Mouse (Mus musculus) embryonic facial prominence, embryonic 15.5 days (tissue): ENCODE measurements around the gene Ctdspl. TPM values are rescaled to one million over a fixed set of nuclear protein-coding genes. Genes with fewer than 3 reads are reported as not detected.
A peak's percentile ranks its signal among the peaks of the same experiment; 100 is the strongest.

Experiments
- ATAC-seq: fragments of 200-750 bp; cut with Nextera tagmentation; 2 replicates; pipeline ENCODE4 v1.8.0; 2017; ENCODE audit warnings: low read depth, moderate TSS enrichment; ENCODE audit not compliant: insufficient number of reproducible peaks, low FRiP score, low TSS enrichment
- H3K27ac ChIP-seq: fragments of 300-500 bp; sonication (generic); replicated peaks from 2 replicates; pipeline ENCODE4 v1.5.1; 2015; ENCODE audit warnings: mild to moderate bottlenecking, inconsistent platforms
- H3K27me3 ChIP-seq: fragments of 300-500 bp; sonication (generic); 2 replicates; pipeline ENCODE4 v1.6.1; 2015; ENCODE audit warnings: inconsistent platforms
- H3K36me3 ChIP-seq: fragments of 300-500 bp; sonication (generic); 2 replicates; pipeline ENCODE4 v1.6.1; 2015; ENCODE audit warnings: mild to moderate bottlenecking, inconsistent platforms
- H3K4me1 ChIP-seq: fragments of 300-500 bp; sonication (generic); 2 replicates; pipeline ENCODE4 v1.6.1; 2015; ENCODE audit warnings: inconsistent platforms
- H3K4me2 ChIP-seq: fragments of 300-500 bp; sonication (generic); replicated peaks from 2 replicates; pipeline ENCODE4 v1.6.1; 2015; ENCODE audit warnings: mild to moderate bottlenecking, inconsistent platforms
- H3K4me3 ChIP-seq: fragments of 300-500 bp; sonication (generic); replicated peaks from 2 replicates; pipeline ENCODE4 v1.5.1; 2015; ENCODE audit warnings: mild to moderate bottlenecking, inconsistent platforms
- H3K9ac ChIP-seq: fragments of 300-500 bp; sonication (generic); 2 replicates; pipeline ENCODE4 v1.6.1; 2015; ENCODE audit warnings: inconsistent platforms
- H3K9me3 ChIP-seq: fragments of 300-500 bp; sonication (generic); replicated peaks from 2 replicates; pipeline ENCODE4 v1.6.1; 2016; ENCODE audit warnings: inconsistent platforms
- WGBS: fragments of 180-500 bp; shearing (Covaris S2); methylation state at CpG from one replicate; pipeline ENCODE4 v1.1.7; 2015; 5-methylcytosine and 5-hydroxymethylcytosine counted together
- polyA plus RNA-seq: library from polyadenylated mRNA; unstranded; fragments of >200 nt; fragmentation: Nextera tagmentation; extraction: Ambion mirVana; gene quantifications from 2 replicates; pipeline ENCODE4 v1.2.1, GENCODE M21; 2015

The Ctdspl gene
- polyA plus RNA-seq, 1 experiment from 2014 or later, result 19.2 TPM

GRCm38 (mm10) chr9:118988787-118989580 lies 62.7 kb downstream of the Ctdspl start:
- H3K27me3 ChIP-seq, result no peaks in the 10 kb centered on the region
- WGBS, result 75% methylated on average over 11 of the region's 11 CpGs
- H3K36me3 ChIP-seq, result 0 out of 2 replicates have a peak, but pooled peaks cover 4% of the 10 kb centered on the region
- no peak for ATAC-seq
- no peak overlapping the region for H3K27ac ChIP-seq
- H3K4me1 ChIP-seq, result peaks cover 50% of the 10 kb centered on the region
- no peak overlapping the region for H3K9ac ChIP-seq
- H3K9me3 ChIP-seq, result no peaks in the 10 kb centered on the region
- H3K4me3 ChIP-seq, result no peak overlapping the region
- H3K4me2 ChIP-seq, result no peak overlapping the region

DNA sequence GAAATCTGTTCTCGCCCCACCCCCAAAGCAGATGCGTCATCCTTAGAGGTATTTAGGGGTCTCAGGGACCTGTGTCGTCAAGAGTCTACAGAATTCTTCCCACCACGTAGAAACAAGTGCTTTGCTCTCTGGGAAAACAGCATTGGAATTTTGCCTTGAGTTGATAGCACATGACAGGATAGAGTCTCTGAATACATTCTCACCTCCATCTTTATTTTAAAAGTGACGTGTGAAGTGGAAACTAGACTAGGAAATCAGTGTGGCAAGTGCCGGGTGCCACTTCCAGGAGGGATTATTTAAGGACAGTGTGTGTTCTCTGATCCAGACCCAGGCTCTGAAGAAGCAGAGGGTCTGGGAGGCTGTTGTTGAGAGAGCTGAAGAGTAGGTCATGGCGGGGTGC lies 64.2 kb downstream of the Ctdspl start:
- Histone ChIP-seq H3K27ac (0 out of 2 replicates have a peak overlapping the region, but pooled peaks have one; percentile 44), H3K9ac (no peak overlapping the region), H3K36me3 (0 out of 2 replicates have a peak, but pooled peaks cover 4% of the 10 kb centered on the region), H3K4me2 (no peak overlapping the region), H3K27me3 (no peaks in the 10 kb centered on the region), H3K4me1 (peaks cover 58% of the 10 kb centered on the region), H3K9me3 (no peaks in the 10 kb centered on the region), H3K4me3 (no peak overlapping the region)
- WGBS, result 74% methylated on average over 7 of the region's 7 CpGs
- ATAC-seq, result no peak

GRCm38 (mm10) chr9:118991750-118992585 lies 65.7 kb downstream of the Ctdspl start:
- no peaks in the 10 kb centered on the region for H3K9me3 ChIP-seq
- peaks cover 52% of the 10 kb centered on the region for H3K4me1 ChIP-seq
- H3K36me3 ChIP-seq, result 0 out of 2 replicates have a peak, but pooled peaks cover 4% of the 10 kb centered on the region
- H3K27me3 ChIP-seq, result no peaks in the 10 kb centered on the region
- ATAC-seq, result no peak
- no peak overlapping the region for H3K9ac ChIP-seq
- H3K4me2 ChIP-seq, result no peak overlapping the region
- H3K27ac ChIP-seq, result peak overlapping the region; percentile 63; the same call in 1 of the 2 replicates
- H3K4me3 ChIP-seq, result no peak overlapping the region
- 80% methylated on average over 21 of the region's 21 CpGs for WGBS

DNA sequence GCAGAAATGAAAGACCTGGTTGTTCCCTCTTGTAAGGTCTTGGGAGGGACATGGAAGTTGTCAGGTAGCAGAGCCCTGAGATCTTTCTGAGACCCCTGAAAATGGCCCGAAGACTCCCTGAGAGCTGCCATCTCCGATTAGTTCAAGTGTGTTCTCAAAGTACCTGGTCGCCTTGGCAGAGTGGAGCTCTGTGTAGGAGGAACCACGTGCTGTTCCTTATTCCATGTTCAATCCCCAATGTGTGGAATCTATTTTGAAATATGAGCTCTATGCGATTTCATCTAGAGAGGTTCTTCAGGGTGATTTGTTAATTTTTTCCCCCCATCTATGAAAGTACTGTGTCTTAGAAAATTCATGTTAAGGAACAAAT lies 66.3 kb downstream of the Ctdspl start:
- H3K4me2 ChIP-seq, result no peak overlapping the region
- WGBS, result 77% methylated on average over 5 of the region's 5 CpGs
- H3K4me3 ChIP-seq, result no peak overlapping the region
- no peak for ATAC-seq
- H3K9me3 ChIP-seq, result no peaks in the 10 kb centered on the region
- peak overlapping the region; percentile 63; the same call in 1 of the 2 replicates for H3K27ac ChIP-seq
- H3K4me1 ChIP-seq, result peaks cover 49% of the 10 kb centered on the region
- H3K36me3 ChIP-seq, result 0 out of 2 replicates have a peak, but pooled peaks cover 4% of the 10 kb centered on the region
- no peak overlapping the region for H3K9ac ChIP-seq
- H3K27me3 ChIP-seq, result no peaks in the 10 kb centered on the region

- 68% methylated on average over 12 of the region's 12 CpGs for WGBS
- peak overlapping the region; percentile 19; the same call in 1 of the 2 replicates for H3K27ac ChIP-seq
- no peak overlapping the region for H3K4me2 ChIP-seq
- H3K27me3 ChIP-seq, result no peaks in the 10 kb centered on the region
- ATAC-seq, result no peak
- H3K9ac ChIP-seq, result no peak overlapping the region
- H3K4me1 ChIP-seq, result peaks cover 49% of the 10 kb centered on the region
- H3K4me3 ChIP-seq, result no peak overlapping the region
- 0 out of 2 replicates have a peak, but pooled peaks cover 4% of the 10 kb centered on the region for H3K36me3 ChIP-seq
- no peaks in the 10 kb centered on the region for H3K9me3 ChIP-seq
Measured at GRCm38 (mm10) chr9:118994524-118995227, 68.4 kb downstream of the Ctdspl start.

DNA sequence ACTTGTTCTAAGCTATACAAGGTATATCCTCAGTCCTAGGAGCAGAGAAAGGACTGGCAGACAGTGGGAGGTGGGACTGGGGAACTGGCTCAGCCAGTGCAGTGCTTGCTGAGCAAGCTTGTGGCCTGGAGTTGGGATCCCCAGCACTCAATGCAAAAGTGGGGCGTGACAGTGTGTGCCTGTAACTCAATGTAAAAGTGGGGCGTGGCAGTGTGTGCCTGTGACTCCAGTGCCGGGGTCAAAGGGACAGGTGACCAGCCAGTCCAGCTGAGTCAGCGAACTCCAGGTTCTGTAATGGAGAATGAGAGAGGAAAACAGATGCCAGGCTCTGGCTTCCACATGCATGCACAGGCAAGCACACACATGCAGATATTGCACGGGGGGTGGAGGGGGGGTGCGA lies 69.3 kb downstream of the Ctdspl start:
- Histone ChIP-seq H3K27ac (peak overlapping the region; percentile 19; the same call in 1 of the 2 replicates), H3K4me1 (peaks cover 45% of the 10 kb centered on the region), H3K4me2 (no peak overlapping the region), H3K9me3 (no peaks in the 10 kb centered on the region), H3K27me3 (no peaks in the 10 kb centered on the region), H3K4me3 (no peak overlapping the region), H3K36me3 (0 out of 2 replicates have a peak, but pooled peaks cover 4% of the 10 kb centered on the region), H3K9ac (no peak overlapping the region)
- no peak for ATAC-seq
- WGBS, result 69% methylated on average over 6 of the region's 6 CpGs

DNA sequence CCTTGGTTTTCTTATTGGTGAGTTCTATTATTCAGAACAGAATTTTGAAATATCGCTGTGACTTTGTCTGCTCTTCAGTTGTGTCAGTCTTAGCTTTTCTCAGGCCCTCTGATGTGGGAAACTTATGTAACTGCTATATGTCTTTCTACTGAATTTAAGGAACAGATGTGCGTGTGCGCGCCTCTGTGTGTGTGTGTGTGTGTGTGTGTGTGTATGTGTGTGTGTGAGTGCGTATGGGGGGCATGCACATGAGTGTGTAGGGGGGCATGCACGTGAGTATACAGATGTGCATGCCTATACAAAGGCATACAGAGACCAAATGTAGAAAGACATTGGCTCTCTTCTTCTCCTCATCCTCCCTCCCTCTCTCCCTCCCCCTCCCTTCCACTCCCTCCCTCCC lies 71.0 kb downstream of the Ctdspl start:
- ATAC-seq, result no peak
- 58% methylated on average over 6 of the region's 6 CpGs for WGBS

DNA sequence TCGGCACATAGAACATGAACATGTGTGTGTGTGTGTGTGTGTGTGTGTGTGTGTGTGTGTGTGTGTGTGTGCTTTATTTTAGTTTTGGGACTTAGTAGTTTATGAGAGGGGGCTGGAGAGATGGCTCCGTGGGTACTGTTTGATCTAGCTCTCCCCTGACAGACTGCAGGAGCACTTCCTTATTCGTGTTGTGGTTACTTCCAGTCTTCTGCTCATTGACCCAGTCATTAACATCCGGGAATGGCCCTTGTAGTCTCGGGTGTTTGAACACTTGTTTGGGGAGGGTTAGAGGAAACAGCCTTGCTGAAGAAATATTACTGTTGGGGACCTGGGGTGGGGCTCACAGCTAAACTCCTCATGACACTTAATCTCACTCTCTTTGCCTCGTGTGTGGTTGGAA lies 73.9 kb downstream of the Ctdspl start:
- no peak overlapping the region for H3K4me2 ChIP-seq
- H3K36me3 ChIP-seq, result no peaks in the 10 kb centered on the region
- H3K4me3 ChIP-seq, result no peak overlapping the region
- 68% methylated on average over 6 of the region's 6 CpGs for WGBS
- no peak overlapping the region for H3K9ac ChIP-seq
- H3K4me1 ChIP-seq, result peaks cover 54% of the 10 kb centered on the region
- ATAC-seq, result no peak
- no peak overlapping the region for H3K27ac ChIP-seq
- no peaks in the 10 kb centered on the region for H3K9me3 ChIP-seq
- no peaks in the 10 kb centered on the region for H3K27me3 ChIP-seq

More for the DNA sequence above, 71.0 kb downstream of the Ctdspl start:
- Histone ChIP-seq H3K36me3 (0 out of 2 replicates have a peak, but pooled peaks cover 4% of the 10 kb centered on the region), H3K4me1 (peaks cover 43% of the 10 kb centered on the region), H3K9ac (no peak overlapping the region), H3K4me3 (no peak overlapping the region), H3K4me2 (no peak overlapping the region), H3K27ac (no peak overlapping the region), H3K9me3 (no peaks in the 10 kb centered on the region), H3K27me3 (no peaks in the 10 kb centered on the region)

DNA sequence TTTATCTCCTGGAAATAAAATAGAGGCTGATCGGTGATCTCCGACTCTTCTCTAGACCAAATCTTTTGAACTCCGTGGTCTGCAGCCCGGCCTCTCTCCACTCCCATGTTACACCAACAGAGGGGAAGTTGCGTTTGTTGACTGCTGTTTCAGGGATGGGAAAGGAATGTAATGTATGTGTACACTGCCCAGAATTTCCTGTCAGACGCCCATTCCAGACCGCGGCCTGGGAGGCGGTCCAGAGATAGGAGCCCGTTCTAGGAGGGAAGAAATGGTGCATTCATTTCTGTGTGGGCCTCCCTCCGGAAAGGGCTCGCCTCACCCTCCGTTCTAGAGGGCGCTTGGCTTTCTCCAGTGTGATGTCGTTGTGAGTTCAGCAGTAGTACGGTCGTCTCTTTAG lies 76.0 kb downstream of the Ctdspl start:
- peaks cover 46% of the 10 kb centered on the region for H3K4me1 ChIP-seq
- H3K4me2 ChIP-seq, result peak overlapping the region; percentile 3; the same call in 1 of the 2 replicates
- no peak overlapping the region for H3K9ac ChIP-seq
- WGBS, result 58% methylated on average over 17 of the region's 17 CpGs
- H3K27ac ChIP-seq, result peak overlapping the region; percentile 77
- no peaks in the 10 kb centered on the region for H3K27me3 ChIP-seq
- H3K9me3 ChIP-seq, result no peaks in the 10 kb centered on the region
- ATAC-seq, result peak; percentile 85
- H3K4me3 ChIP-seq, result no peak overlapping the region
- no peaks in the 10 kb centered on the region for H3K36me3 ChIP-seq

GRCm38 (mm10) chr9:119003990-119004702 lies 77.9 kb downstream of the Ctdspl start:
- ATAC-seq, result no peak
- no peaks in the 10 kb centered on the region for H3K27me3 ChIP-seq
- H3K4me2 ChIP-seq, result no peak overlapping the region
- no peak overlapping the region for H3K4me3 ChIP-seq
- H3K9me3 ChIP-seq, result no peaks in the 10 kb centered on the region
- no peaks in the 10 kb centered on the region for H3K36me3 ChIP-seq
- H3K27ac ChIP-seq, result no peak overlapping the region; the same call in 1 of the 2 replicates
- no peak overlapping the region for H3K9ac ChIP-seq
- 62% methylated on average over 23 of the region's 23 CpGs for WGBS
- peaks cover 46% of the 10 kb centered on the region for H3K4me1 ChIP-seq
